Mouse (Mus musculus) cortical plate, adult 2 months (tissue): Measurements from ENCODE around the gene Zc3h15.

Source experiments
- CTCF ChIP-seq: fragments of 200-500 bp; IDR thresholded peaks from 2 replicates; pipeline ENCODE4 v1.5.1; 2011; ENCODE audit warnings: mild to moderate bottlenecking, control low read depth, low read length; ENCODE audit not compliant: insufficient read depth; ENCODE audit errors: extremely low read depth
- POLR2A ChIP-seq: fragments of 200-500 bp; IDR thresholded peaks from 2 replicates; pipeline ENCODE4 v1.6.1; 2011; ENCODE audit warnings: mild to moderate bottlenecking, low read length, control low read depth; ENCODE audit not compliant: insufficient read depth; ENCODE audit errors: extremely low read depth

GRCm38 (mm10) chr2:83709896-83710524, 65.8 kb downstream of the Zc3h15 start:
- no peak for TF ChIP-seq CTCF
- no peak for TF ChIP-seq POLR2A
